Mouse (Mus musculus): ENCODE data around the gene Amz1.

The Amz1 gene

DNA sequence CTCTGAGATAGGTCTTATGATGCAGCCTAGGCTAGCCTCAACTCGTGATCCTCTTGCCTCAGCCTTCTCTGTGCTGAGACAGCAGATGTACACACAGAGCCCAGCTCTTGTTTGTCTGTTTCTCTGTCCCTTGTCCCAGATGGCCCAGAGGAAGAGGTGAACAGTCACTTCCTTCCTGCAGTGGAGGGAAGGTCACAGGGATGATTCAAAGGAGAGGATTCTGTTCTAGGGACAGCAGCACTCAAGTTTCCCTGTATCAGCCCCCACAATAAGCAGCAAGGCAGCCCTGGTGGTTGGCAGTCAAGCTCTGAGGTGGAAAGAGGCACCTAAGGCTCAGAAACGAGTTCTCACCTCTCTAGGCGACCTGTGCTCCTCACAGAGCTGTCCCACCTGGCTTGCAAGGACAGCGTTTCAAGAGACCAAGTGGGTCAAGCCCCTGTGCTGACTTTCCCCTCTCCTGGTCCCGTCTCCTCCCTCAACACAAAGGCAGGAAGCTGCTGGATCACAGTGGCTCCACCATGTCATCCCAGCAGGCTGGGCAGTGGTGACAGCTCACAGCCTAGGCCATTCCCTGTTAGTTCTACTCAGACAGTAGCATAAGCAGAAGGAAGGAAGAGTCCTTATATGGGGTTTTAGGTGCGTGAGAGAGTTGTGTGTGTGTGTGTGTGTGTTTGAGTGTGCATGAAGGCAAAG lies 41.1 kb downstream of the Amz1 start:
- DNase-seq (ENCODE audit: extremely low read depth, low read depth, low spot score) = no peak

DNA sequence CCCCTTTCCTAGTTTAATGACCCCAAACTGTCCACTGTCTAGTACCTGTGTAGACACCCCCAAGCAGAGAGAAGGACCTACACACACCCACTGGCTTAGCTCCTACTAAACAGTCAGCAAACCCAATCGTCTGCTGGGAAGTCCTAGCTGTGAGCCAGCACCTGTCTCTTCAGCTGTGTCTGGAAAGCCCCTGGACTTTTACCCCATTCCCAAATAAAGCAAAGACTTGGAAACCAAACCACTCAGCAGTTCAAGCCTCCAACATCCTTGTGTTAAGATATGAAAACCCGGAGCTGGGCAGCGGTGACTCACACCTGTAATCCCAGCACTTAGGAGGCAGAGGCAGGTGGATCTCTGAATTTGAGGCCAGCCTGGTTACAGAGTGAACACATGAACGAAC lies 42.6 kb downstream of the Amz1 start:
- DNase-seq (ENCODE audit: extremely low read depth, low read depth, low spot score) = no peak

DNA sequence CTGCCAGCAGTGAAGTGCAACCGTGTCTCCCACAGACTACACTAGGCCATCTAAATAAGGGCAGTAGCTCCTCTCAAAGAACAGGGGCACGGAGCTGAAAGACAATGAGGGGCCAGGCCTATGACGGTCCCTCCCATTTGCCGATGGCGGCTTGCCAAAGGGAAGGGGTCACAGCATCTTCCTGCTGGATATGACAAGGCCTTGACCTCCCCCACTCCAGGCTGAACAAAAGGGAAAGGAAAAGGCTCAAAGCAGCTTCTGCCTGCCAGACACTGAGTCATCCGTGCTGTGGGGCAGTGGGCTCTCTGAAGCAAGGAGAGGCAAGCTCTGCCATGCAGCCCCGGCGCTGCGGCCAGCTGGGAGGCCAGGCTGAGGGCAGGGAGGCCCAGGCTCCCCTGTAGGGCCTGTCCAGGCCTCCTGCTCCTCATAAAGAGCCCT lies 43.8 kb downstream of the Amz1 start:
- no peak for DNase-seq (ENCODE audit: extremely low read depth, low read depth, low spot score)

DNA sequence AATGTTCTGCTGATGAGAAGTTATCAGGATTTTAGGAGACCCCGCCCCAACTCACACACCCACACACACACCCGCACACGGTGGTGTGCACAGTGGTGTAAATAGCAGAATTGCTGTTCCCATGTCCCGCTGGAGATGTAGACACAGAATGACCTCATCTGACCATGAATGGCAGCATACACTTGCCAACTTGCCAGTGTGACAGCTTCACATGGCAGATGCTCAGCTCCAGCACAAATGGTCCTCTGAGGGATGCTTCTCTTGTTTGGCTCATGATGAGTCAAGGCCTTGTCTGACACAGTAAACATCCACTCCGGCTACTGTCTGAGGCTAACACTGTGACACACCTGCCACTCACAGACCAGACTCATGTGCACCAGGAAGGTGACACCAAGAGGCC lies 44.4 kb downstream of the Amz1 start:
- DNase-seq (ENCODE audit: extremely low read depth, low read depth, low spot score) = no peak

DNA sequence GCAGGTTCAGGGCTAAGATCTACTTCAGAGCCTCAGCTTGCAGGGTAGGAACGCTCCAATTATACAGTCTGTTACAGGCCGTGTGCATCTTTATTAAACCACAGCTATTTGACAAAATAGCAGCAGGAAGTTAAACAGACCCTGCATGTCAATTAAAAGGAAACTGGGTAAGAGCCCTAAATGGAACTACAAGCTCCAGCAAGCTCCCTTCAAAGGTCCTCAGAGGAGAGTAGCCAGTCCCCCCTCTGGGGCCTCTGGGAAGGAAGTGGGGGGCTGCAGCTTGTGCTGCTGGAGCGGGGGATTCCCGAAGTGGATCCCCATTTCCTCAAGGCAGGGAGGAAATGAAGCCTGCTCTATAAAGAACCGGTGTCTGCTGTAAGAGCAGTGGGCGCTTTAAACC lies 47.7 kb downstream of the Amz1 start:
- no peak for DNase-seq (ENCODE audit: extremely low read depth, low read depth, low spot score)

DNA sequence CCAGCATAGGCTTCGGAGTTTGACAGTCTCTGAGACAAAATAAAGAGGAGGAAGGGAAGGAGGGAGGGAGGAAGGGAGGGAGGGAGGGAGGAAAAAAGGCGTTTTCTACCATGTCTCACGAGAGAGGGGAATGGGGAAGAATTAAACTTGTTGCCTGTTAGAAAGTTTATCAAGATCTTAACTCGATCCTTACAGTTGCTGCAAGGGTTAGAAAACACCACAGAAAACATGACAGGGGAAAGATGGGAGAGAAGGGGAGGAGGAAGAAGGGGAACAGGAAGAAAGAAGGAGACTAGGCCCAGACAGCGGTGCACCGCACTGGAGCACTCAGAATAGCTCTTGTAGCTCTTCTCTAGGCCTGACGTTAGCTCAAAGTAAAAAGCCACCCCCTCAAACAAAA lies 48.2 kb downstream of the Amz1 start:
- no peak for DNase-seq (ENCODE audit: extremely low read depth, low read depth, low spot score)

DNA sequence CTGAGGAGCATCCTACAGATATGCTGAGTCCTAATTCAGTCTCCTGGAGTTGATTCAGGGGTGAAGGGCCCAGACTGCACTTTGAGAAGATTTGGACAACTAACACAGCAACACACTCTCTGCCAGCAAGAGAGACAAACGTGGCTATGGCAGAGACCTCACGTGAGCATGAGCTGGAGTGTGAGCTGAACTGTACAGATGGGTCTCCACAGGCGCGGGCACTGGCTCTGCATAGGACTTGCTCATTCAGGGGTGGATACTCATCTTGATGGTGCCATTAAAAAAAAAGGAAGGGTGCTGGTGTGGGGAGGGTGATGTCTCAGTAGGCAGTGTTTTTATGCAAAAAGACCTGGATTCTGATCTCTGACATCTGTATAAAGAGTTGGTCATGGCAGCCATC lies 51.2 kb downstream of the Amz1 start:
- DNase-seq (ENCODE audit: extremely low read depth, low read depth, low spot score) = no peak

DNA sequence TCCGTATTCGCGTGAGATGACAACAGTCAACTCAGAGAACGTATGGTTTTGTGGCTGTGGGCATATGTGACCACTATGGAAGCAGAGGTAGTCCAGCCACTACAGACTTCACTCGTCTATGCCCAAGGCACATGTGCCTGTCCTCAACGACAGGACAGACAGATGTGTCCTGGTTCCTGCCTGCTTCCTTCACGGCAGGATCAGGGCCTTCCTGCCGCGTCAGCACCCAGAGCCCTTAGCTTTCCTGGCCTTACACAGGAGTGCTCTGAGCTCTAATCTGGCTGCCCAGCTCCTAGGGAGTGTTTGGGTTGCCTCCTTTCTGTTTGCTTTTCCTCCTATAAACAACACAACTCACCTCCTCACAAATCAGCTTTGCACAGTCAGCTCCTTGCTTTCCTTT lies 53.0 kb downstream of the Amz1 start:
- DNase-seq (ENCODE audit: extremely low read depth, low read depth, low spot score) = no peak

DNA sequence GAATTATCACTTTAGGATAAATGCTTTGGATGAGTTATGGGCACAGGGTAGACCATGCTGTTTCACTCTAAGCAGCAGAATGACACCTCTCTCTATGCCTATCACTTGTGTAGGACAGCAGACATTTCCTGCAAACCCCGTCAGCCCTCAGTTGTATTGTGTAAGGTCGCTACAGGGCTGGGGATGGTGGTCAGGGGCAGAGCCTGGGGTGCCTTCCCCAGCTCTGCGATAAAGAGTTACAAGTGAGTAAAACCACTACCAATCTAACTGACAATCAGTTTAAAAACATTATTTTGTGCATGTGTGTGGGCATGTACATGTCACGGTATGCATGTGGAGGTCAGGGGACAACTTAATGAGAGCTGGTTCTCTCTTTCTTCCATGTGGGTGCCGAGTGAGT lies 57.2 kb downstream of the Amz1 start:
- no peak for DNase-seq (ENCODE audit: extremely low read depth, low read depth, low spot score)

DNA sequence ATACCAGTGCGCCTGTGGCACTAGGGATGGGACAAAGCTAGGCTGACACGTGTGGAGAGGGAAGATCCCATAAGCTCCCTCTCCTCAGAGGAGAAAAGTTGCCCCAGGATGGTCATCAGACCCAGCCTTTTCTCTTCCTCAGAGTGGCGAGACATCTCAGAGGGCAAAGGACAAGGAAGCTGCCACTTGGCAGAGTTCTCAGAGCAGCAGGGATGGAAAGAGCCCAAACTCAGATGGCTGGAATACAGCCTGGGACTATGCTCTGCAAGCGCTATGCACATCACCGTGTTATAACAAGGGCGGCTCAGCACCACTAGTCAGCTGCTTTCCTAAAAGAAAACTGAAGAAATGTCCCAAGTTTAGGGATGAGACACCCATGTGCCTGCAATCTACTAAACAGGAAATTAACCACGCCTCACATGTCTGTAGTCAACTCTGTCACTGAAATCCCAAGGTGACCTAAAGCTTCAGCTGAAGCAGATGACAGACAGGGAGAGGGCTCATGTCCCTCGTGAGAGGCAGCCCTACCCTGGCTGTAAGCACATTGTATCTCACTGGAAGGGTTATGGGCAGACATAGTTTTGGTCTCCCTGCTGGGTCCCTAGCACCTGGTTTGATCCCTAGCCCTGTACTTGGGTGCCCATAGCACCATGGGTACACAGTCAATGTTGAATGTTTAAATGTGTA lies 58.1 kb downstream of the Amz1 start:
- no peak for DNase-seq (ENCODE audit: extremely low read depth, low read depth, low spot score)

DNA sequence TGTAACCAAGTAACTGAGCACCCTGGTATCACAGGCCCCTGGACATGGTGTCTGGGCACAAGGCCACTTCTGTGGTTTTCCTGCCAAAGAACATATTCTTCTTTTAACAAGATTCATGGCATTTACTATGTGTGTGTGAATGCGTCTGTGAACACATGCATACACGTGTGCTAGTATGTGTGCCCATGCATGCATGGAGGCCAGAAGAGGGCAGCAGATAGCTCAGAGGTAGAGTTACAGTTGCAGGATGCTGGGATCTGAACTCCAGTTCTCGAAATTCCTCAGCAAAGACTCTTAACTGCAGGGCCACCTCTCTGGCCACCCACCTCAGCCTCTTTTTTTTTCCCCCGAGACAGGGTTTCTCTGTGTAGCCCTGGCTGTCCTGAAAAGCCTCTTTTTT lies 59.6 kb downstream of the Amz1 start:
- DNase-seq (ENCODE audit: extremely low read depth, low read depth, low spot score) = no peak

DNA sequence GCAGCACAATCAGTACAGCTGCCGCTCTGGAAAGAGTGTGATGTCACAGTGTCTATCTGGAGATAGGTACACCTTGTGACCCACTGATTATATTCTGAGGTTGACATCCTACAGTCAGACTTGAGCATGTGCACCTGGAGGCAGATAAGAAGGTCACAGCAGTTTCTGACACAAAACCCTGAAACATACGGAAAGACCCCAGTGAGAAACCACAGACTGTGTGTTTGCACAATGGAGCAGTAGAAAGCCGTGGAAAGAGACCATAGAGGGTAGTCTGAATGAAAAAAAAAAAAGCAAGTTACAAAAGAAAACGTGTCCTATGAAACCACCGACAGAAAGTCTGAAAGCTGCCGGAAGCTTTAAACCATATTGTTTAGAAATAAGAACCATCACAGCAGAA lies 60.4 kb downstream of the Amz1 start:
- DNase-seq (ENCODE audit: extremely low read depth, low read depth, low spot score) = no peak

DNA sequence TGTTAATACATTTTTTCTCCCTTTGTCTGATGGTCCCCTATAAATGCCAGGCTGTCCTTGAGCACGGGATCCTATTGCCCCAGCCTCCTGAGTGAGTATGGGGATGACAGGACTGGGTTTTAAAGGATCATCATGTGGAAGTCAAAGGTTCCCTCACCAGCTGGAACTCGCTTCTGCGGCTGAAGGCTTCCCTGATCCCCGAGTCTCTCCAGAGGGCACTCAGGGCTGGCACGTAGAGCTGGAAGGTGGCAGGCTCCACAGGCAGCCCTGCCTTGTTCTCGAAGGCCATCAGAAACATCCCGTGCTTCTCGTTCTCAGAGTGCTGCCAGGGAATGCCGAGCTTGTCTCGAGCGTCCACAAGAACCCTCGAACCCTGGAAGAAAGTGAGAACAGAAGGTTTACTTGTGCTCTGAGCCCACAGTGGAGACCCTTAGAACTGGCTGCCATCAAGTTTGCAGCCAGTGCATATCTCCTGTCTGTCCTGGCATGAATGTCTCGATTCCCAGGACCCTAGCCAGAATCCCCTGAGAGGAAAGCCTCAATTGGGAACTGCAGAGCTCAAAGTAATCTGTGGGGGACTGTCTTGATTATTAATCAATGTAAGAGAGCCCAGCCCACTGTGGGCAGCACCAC lies 61.4 kb downstream of the Amz1 start:
- no peak for DNase-seq (ENCODE audit: extremely low read depth, low read depth, low spot score)

DNA sequence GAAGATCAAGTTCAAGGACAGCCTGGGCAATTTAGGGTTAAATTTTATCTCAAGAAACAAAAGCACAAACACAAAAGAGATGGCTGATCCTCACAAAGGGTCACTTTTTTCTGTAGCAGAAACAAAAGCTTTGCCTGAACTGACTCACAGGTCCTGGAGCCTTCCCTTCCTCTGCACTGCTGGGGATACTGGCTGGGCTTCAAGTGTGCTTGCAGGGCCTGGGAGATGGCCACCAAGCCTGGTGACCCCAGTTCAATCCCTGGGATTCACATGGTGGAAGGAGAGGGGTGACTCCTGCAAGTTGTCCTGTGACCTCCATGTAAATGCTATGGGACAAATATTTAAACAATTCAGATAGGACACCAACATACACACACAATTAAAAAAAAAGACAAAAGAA lies 65.6 kb downstream of the Amz1 start:
- DNase-seq (ENCODE audit: extremely low read depth, low read depth, low spot score) = no peak

DNA sequence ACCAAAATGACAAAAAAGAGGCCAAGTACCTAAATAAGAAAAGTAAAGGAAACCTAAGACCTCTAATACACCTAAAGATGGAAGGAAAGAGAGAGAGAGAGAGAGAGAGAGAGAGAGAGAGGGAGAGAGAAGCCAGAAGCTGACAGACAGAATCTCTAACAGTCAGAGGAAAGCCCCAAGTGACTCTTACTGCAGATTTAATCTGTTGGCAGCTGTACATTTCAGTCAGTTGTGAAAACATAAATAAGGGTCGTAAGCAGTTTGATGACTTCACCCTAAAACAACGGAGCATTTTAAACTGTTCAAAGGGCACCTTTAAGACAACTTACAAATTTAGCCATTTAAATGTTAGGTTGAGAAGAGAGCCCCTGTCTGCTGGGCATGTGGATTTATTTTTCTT lies 66.5 kb downstream of the Amz1 start:
- no peak for DNase-seq (ENCODE audit: extremely low read depth, low read depth, low spot score)

DNA sequence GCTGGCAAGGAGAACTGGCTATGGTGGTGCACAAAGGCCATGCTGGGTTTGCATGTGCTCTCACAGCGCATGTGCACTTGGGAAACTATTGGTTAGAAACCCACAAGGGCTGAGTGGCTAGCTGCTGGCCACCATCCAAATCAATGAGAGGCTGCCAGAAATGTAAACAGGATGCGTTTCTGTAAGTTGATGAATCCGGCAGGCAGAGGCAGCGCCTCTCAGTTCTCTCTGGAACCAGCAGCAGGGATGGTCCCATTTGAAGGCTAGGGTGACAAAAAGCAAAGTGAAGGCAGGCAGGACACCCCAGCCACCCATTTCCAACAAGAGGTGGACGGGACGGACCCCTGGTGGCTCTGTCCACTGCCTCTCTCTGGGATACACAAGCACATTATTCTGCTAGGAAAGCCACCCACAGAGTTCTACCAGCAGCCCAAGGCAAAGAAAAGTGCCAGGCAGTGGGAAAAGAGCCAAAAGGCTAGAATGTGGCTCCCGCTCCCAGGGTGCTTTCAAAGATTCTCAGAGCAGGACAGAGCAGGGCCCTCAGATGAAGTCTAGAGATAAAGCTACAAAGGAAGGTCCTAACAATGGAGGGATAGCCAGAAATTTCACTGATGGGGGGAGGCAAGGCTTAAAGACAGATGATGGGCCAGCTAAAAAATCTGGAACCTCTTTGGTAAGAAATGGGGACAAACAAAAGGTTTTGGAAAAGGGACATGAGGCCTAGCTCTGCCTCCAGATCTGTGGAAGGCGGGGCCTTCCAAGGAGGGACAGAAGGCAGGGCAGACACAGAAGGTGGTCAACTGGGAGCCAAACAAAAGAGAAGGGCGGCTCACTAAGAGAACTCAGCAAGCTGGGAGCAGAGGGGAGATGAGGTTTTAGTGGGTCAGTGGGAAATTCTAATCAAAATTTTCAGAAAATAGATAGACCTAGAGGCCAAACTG lies 67.3 kb downstream of the Amz1 start:
- no peak for DNase-seq (ENCODE audit: extremely low read depth, low read depth, low spot score)

DNA sequence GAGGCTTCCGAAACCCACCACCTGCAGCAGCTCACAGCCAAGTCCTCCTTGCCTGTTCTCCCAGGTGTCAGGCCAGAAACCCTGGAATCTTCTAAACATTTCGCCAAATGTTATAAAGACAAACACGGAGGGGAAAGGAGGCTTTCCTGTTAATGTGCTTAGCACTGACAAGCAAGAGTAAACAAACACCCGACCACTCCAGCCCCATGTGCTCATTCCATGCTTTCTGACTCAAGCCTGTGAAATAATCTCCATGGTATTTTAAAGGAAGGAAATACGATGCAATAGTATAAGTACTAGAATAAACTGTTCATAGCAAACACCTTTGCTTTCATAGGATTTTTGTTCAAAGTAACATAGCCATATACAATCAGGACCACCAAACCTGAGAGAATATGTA lies 68.3 kb downstream of the Amz1 start:
- no peak for DNase-seq (ENCODE audit: extremely low read depth, low read depth, low spot score)

DNA sequence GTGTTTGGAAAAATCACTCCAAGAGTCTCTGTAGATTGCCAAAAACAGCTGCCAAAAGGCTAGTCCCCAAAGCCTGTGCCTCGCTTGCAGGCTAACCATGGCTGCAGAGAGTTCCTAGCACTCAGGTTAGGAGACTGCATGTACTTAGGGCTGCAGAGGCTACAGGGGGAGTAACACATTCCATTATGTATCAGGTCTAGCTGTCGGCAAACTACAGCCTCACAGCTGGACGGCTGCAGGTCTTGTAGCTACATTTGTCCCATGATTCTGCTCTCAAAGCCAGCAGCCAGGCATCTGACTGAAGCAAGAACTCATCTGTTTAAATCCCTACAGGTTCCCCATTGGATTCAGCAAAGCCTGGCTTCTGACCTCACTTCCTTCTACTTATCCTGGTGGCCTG lies 70.8 kb downstream of the Amz1 start:
- no peak for DNase-seq (ENCODE audit: extremely low read depth, low read depth, low spot score)

DNA sequence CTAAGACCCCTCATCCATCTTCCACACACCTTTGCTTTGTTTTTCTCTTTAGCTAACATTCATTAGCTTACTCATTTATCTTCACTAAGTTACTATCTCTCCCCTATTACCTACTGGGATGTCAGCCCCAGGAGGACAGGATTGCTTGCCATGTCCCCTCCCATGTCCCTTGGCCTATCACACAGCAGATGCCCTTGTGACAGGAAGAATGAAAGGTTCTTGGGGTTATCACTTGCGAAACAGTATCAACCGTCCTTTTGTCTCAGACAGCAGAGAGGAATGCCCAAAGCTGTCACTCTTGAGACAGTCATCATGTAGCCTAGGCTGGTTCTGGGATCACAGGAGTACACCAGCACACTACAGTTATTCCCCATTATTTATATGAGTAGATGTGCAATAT lies 71.2 kb downstream of the Amz1 start:
- no peak for DNase-seq (ENCODE audit: extremely low read depth, low read depth, low spot score)

DNA sequence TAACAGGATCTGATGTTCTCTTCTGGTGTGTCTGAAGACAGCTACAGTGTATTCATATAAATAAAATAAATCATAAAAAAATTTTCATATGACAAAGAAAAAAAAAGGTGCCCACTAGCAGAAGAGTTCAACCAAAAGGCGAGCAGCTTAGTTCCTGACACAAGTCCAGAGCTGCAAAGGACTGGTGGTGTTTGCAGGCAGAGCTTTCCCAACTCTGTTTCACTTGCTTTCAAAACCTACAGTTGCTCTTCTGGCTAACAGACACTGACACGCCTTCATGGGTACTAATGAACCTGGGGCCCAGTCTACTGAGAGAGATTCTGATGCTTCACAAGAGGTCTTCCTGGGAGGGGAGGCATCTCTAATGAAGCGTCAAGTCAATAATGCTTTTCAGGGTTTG lies 72.1 kb downstream of the Amz1 start:
- DNase-seq (ENCODE audit: extremely low read depth, low read depth, low spot score) = no peak

DNA sequence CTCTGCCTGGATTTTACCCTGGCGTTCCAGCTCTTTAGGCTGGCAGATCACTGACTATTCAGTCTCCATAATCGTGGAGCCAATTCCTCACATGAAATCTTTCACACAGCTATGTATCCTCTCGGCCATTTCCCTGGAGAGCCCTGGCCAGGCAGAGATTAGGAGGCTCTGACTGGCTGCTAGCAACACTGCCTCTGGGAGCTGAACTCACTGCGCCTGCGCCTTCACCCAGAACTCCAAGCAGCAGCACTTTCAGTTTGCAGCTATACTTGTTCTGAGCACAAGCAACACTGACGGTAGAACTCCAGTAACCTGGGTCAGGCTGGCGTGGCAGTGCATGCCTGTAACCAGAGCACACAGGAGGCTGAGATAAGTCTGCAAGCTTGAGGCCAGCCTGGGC lies 74.2 kb downstream of the Amz1 start:
- DNase-seq (ENCODE audit: extremely low read depth, low read depth, low spot score) = no peak
